In genomic region chr5:127298060-127298459, GRCm38 (mm10) we compare ENCODE assay signal across 17 mouse cellular contexts. TPM values are rescaled to one million over a fixed set of nuclear protein-coding genes. Genes with fewer than 3 reads are reported as not detected.
DNase-seq lines count a peak whose midpoint lies in the region; ATAC-seq and TF ChIP-seq lines count a peak whose summit lies in the region.
"Had no signal": no experiment of that assay in that cellular context is flagged by ENCODE, and none has a peak within 500 bp of the region (broad histone marks: within the 10 kb centered on the region; RNA-seq: fewer than 3 reads in every experiment).

No protein-coding gene starts in this region.

- H3K27me3 ChIP-seq in lung, embryonic 15.5 days: no peaks in the 10 kb centered on the region
- H3K27me3 ChIP-seq in lung, postnatal 0 days (replicated peaks; ENCODE audit: insufficient read depth, low read length): no peaks in the 10 kb centered on the region
- no peaks in the 10 kb centered on the region for H3K27me3 ChIP-seq in limb, embryonic 12.5 days
- no peaks in the 10 kb centered on the region for H3K27me3 ChIP-seq in neural tube, embryonic 15.5 days (replicated peaks)
- H3K27me3 ChIP-seq: forebrain, embryonic 13.5 days; kidney, embryonic 15.5 days; megakaryocyte, embryonic 14.5 days had no signal

- H3K36me3 ChIP-seq in lung, embryonic 15.5 days: no peaks in the 10 kb centered on the region
- no peaks in the 10 kb centered on the region for H3K36me3 ChIP-seq in lung, postnatal 0 days (ENCODE audit: insufficient read depth, low read length)
- H3K36me3 ChIP-seq in limb, embryonic 12.5 days: no peaks in the 10 kb centered on the region
- no peaks in the 10 kb centered on the region for H3K36me3 ChIP-seq in neural tube, embryonic 15.5 days
- H3K36me3 ChIP-seq: kidney, embryonic 15.5 days had no signal

- DNase-seq in lung, postnatal 0 days (ENCODE audit: low spot score): no peak
- peak; percentile 61 for DNase-seq in embryo, embryonic 9.5 days (ENCODE audit: extremely low spot score)
- DNase-seq in spleen, adult 18-20 months: no peak
- no peak for DNase-seq in lung, postnatal 4 days
- DNase-seq: adrenal gland, postnatal 10 days; gastrocnemius, postnatal 14 days; heart, adult 2 months; lung, postnatal 10 days; thymus, postnatal 14 days had no signal

- H3K4me3 ChIP-seq in lung, embryonic 15.5 days: no peak overlapping the region
- H3K4me3 ChIP-seq in lung, postnatal 0 days (ENCODE audit: low read depth, low read length): no peak overlapping the region
- no peak overlapping the region for H3K4me3 ChIP-seq in limb, embryonic 12.5 days (replicated peaks)
- no peak overlapping the region for H3K4me3 ChIP-seq in neural tube, embryonic 15.5 days (replicated peaks)
- H3K4me3 ChIP-seq: forebrain, embryonic 13.5 days; heart, adult 2 months; kidney, embryonic 15.5 days; megakaryocyte, embryonic 14.5 days had no signal

- TF ChIP-seq EP300 in lung, postnatal 0 days (IDR thresholded peaks at IDR 0.05): no peak

- ATAC-seq in lung, embryonic 15.5 days (ENCODE audit: borderline replicate concordance, extremely low read depth, low FRiP score, low TSS enrichment): no peak
- ATAC-seq in lung, postnatal 0 days: no peak
- no peak for ATAC-seq in limb, embryonic 12.5 days (ENCODE audit: insufficient number of reproducible peaks, insufficient read depth, low FRiP score, low TSS enrichment, low read depth)
- no peak for ATAC-seq in neural tube, embryonic 15.5 days (ENCODE audit: low FRiP score)
- ATAC-seq: forebrain, embryonic 13.5 days; intestine, embryonic 16.5 days had no signal

- no peaks in the 10 kb centered on the region for H3K9me3 ChIP-seq in lung, embryonic 15.5 days
- no peaks in the 10 kb centered on the region for H3K9me3 ChIP-seq in lung, postnatal 0 days (ENCODE audit: low read length)
- no peaks in the 10 kb centered on the region for H3K9me3 ChIP-seq in limb, embryonic 12.5 days
- no peaks in the 10 kb centered on the region for H3K9me3 ChIP-seq in neural tube, embryonic 15.5 days (replicated peaks)
- H3K9me3 ChIP-seq: forebrain, embryonic 13.5 days; kidney, embryonic 15.5 days had no signal

- no peak for TF ChIP-seq CTCF in lung, postnatal 0 days (IDR thresholded peaks at IDR 0.05)

- 49% methylated on average over 2 of the region's 2 CpGs for WGBS in lung, embryonic 15.5 days
- 57% methylated on average over 2 of the region's 2 CpGs for WGBS in lung, postnatal 0 days
- 26% methylated on average over 2 of the region's 2 CpGs for WGBS in limb, embryonic 12.5 days
- WGBS in neural tube, embryonic 15.5 days: 30% methylated on average over 2 of the region's 2 CpGs

- no peak overlapping the region for H3K4me2 ChIP-seq in lung, embryonic 15.5 days
- no peak overlapping the region for H3K4me2 ChIP-seq in lung, postnatal 0 days (replicated peaks; ENCODE audit: low read depth, low read length)
- no peak overlapping the region for H3K4me2 ChIP-seq in limb, embryonic 12.5 days
- H3K4me2 ChIP-seq in neural tube, embryonic 15.5 days: no peak overlapping the region
- H3K4me2 ChIP-seq: forebrain, embryonic 13.5 days; kidney, embryonic 15.5 days had no signal

- H3K9ac ChIP-seq in lung, embryonic 15.5 days: no peak overlapping the region
- no peak overlapping the region for H3K9ac ChIP-seq in lung, postnatal 0 days (replicated peaks; ENCODE audit: low read depth)
- H3K9ac ChIP-seq in limb, embryonic 12.5 days (replicated peaks): no peak overlapping the region
- no peak overlapping the region for H3K9ac ChIP-seq in neural tube, embryonic 15.5 days (replicated peaks)
- H3K9ac ChIP-seq: forebrain, embryonic 13.5 days; kidney, embryonic 15.5 days; liver, embryonic 14.5 days had no signal

- peak overlapping the region; percentile 39; the same call in 1 of the 2 replicates for H3K27ac ChIP-seq in lung, embryonic 15.5 days
- H3K27ac ChIP-seq in lung, postnatal 0 days (ENCODE audit: low read length): no peak overlapping the region
- H3K27ac ChIP-seq in limb, embryonic 12.5 days: peak overlapping the region; percentile 41; the same call in 1 of the 2 replicates
- H3K27ac ChIP-seq in neural tube, embryonic 15.5 days (replicated peaks): 0 out of 2 replicates have a peak overlapping the region, but pooled peaks have one; percentile 3
- H3K27ac ChIP-seq: forebrain, embryonic 13.5 days; heart, adult 2 months; kidney, embryonic 15.5 days; liver, embryonic 14.5 days had no signal

- H3K4me1 ChIP-seq in lung, embryonic 15.5 days: peaks cover 53% of the 10 kb centered on the region
- H3K4me1 ChIP-seq in lung, postnatal 0 days (ENCODE audit: insufficient read depth, low read depth, low read length): no peaks in the 10 kb centered on the region
- H3K4me1 ChIP-seq in limb, embryonic 12.5 days (replicated peaks): peaks cover 68% of the 10 kb centered on the region
- H3K4me1 ChIP-seq in neural tube, embryonic 15.5 days: peaks cover 16% of the 10 kb centered on the region
- H3K4me1 ChIP-seq: megakaryocyte, embryonic 14.5 days had no signal

RNA-seq across cellular contexts. Expression of gene Tmem132c, which starts 56.5 kb away (rescaled TPM):
- polyA plus RNA-seq in lung, embryonic 15.5 days (2015; fragmentation: Nextera tagmentation; extraction: Ambion mirVana): 17.5 and 18.3 TPM in 2 replicates
- polyA plus RNA-seq in lung, postnatal 0 days (2015; fragmentation: Nextera tagmentation; extraction: Ambion mirVana): 11.1 and 11.8 TPM in 2 replicates
- 48.0 and 50.2 TPM in 2 replicates for polyA plus RNA-seq in limb, embryonic 12.5 days (2016; fragmentation: Nextera tagmentation; extraction: Ambion mirVana)
- 13.7 and 13.9 TPM in 2 replicates for polyA plus RNA-seq in neural tube, embryonic 15.5 days (2015; fragmentation: Nextera tagmentation; extraction: Ambion mirVana)
